Mouse (Mus musculus) embryonic fibroblast, embryonic 13.5 days (primary cell): ENCODE measurements around the gene Gm9508.

Experiments used
- CTCF ChIP-seq: IDR thresholded peaks from 2 replicates; pipeline ENCODE4 v1.5.1; 2011; ENCODE audit warnings: mild to moderate bottlenecking, control low read depth, low read length, moderate library complexity, borderline replicate concordance; ENCODE audit not compliant: insufficient read depth
- POLR2A ChIP-seq: IDR thresholded peaks from 2 replicates; pipeline ENCODE4 v1.6.1; 2011; ENCODE audit warnings: low read depth, mild to moderate bottlenecking, control low read depth, low read length, moderate library complexity

- TF ChIP-seq CTCF: no peak
- no peak for TF ChIP-seq POLR2A
These were observed 27.8 kb upstream of the Gm9508 start for GRCm38 (mm10) chr10:77724855-77725254.
